Mouse (Mus musculus): Measurements from ENCODE around the gene Gngt1. TPM values are rescaled to one million over a fixed set of nuclear protein-coding genes. Genes with fewer than 3 reads are reported as not detected.

The Gngt1 gene
- polyA plus RNA-seq, 1 experiment from 2014 or later = not detected

- WGBS = 82% methylated on average over 2 of the region's 2 CpGs
- Histone ChIP-seq H3K27ac (no peak overlapping the region), H3K9ac (no peak overlapping the region), H3K9me3 (no peaks in the 10 kb centered on the region), H3K27me3 (replicated peaks) (no peaks in the 10 kb centered on the region), H3K4me1 (peaks cover 5% of the 10 kb centered on the region), H3K4me2 (no peak overlapping the region), H3K4me3 (no peak overlapping the region), H3K36me3 (replicated peaks) (no peaks in the 10 kb centered on the region)
- no peak for ATAC-seq (replicated peaks)
Measured at GRCm38 (mm10) chr6:4008501-4009040, 15.0 kb downstream of the Gngt1 start.

GRCm38 (mm10) chr6:4009548-4009947 lies 16.0 kb downstream of the Gngt1 start:
- Histone ChIP-seq H3K4me1 (no peaks in the 10 kb centered on the region), H3K27ac (no peak overlapping the region), H3K36me3 (replicated peaks) (no peaks in the 10 kb centered on the region), H3K27me3 (replicated peaks) (no peaks in the 10 kb centered on the region), H3K9me3 (no peaks in the 10 kb centered on the region), H3K9ac (no peak overlapping the region), H3K4me3 (no peak overlapping the region), H3K4me2 (no peak overlapping the region)
- ATAC-seq (replicated peaks) = no peak

GRCm38 (mm10) chr6:4022645-4023044 lies 29.1 kb downstream of the Gngt1 start:
- Histone ChIP-seq H3K27ac (no peak overlapping the region), H3K27me3 (replicated peaks) (no peaks in the 10 kb centered on the region), H3K4me3 (no peak overlapping the region), H3K36me3 (replicated peaks) (no peaks in the 10 kb centered on the region), H3K4me2 (no peak overlapping the region), H3K9me3 (no peaks in the 10 kb centered on the region), H3K4me1 (no peaks in the 10 kb centered on the region), H3K9ac (no peak overlapping the region)
- no peak for ATAC-seq (replicated peaks)
- whole genome bisulfite sequencing = 74% methylated on average over 1 of the region's 1 CpGs

- no peak for ATAC-seq (replicated peaks)
Measured at GRCm38 (mm10) chr6:4026367-4026766, 32.8 kb downstream of the Gngt1 start.

GRCm38 (mm10) chr6:4030956-4031355 lies 37.4 kb downstream of the Gngt1 start:
- H3K4me2 ChIP-seq = no peak overlapping the region
- no peak overlapping the region for H3K27ac ChIP-seq
- H3K9me3 ChIP-seq = no peaks in the 10 kb centered on the region
- no peak overlapping the region for H3K4me3 ChIP-seq
- no peak overlapping the region for H3K9ac ChIP-seq
- no peak for ATAC-seq (replicated peaks)
- no peaks in the 10 kb centered on the region for H3K36me3 ChIP-seq (replicated peaks)
- no peaks in the 10 kb centered on the region for H3K27me3 ChIP-seq (replicated peaks)
- WGBS = 77% methylated on average over 3 of the region's 3 CpGs
- no peaks in the 10 kb centered on the region for H3K4me1 ChIP-seq

More at GRCm38 (mm10) chr6:4026367-4026766, 32.8 kb downstream of the Gngt1 start:
- H3K4me2 ChIP-seq = no peak overlapping the region
- H3K4me3 ChIP-seq = no peak overlapping the region
- no peak overlapping the region for H3K9ac ChIP-seq
- H3K36me3 ChIP-seq (replicated peaks) = no peaks in the 10 kb centered on the region
- no peaks in the 10 kb centered on the region for H3K27me3 ChIP-seq (replicated peaks)
- WGBS = 75% methylated on average over 2 of the region's 2 CpGs
- H3K27ac ChIP-seq = no peak overlapping the region
- H3K9me3 ChIP-seq = no peaks in the 10 kb centered on the region
- H3K4me1 ChIP-seq = no peaks in the 10 kb centered on the region

GRCm38 (mm10) chr6:4041821-4042220 lies 48.2 kb downstream of the Gngt1 start:
- ATAC-seq (replicated peaks) = no peak
- no peak overlapping the region for H3K27ac ChIP-seq
- no peaks in the 10 kb centered on the region for H3K27me3 ChIP-seq (replicated peaks)
- 88% methylated on average over 1 of the region's 1 CpGs for WGBS
- H3K4me3 ChIP-seq = no peak overlapping the region
- no peaks in the 10 kb centered on the region for H3K36me3 ChIP-seq (replicated peaks)
- no peak overlapping the region for H3K4me2 ChIP-seq
- H3K9ac ChIP-seq = no peak overlapping the region
- no peaks in the 10 kb centered on the region for H3K9me3 ChIP-seq
- no peaks in the 10 kb centered on the region for H3K4me1 ChIP-seq

Other genes starting within 250 kb of the Gngt1 start
- gene Calcr, start 229.1 kb upstream of the Gngt1 start, polyA plus RNA-seq (2015; fragmentation: Nextera tagmentation; extraction: Ambion mirVana) = 6.8 and 8.5 TPM in 2 replicates
- 0.45 and 0.77 TPM in 2 replicates for gene Tfpi2, start 4.9 kb upstream of the Gngt1 start, polyA plus RNA-seq (2015; fragmentation: Nextera tagmentation; extraction: Ambion mirVana)
- gene Gng11, start 10.1 kb downstream of the Gngt1 start, polyA plus RNA-seq (2015; fragmentation: Nextera tagmentation; extraction: Ambion mirVana) = 23.8 and 25.2 TPM in 2 replicates
- gene Bet1, start 93.2 kb downstream of the Gngt1 start, polyA plus RNA-seq (2015; fragmentation: Nextera tagmentation; extraction: Ambion mirVana) = 23.4 and 25.6 TPM in 2 replicates

Data from midbrain, embryonic 15.5 days (tissue).